Mouse (Mus musculus) bone marrow macrophage, adult 2 months (primary cell): Measurements from ENCODE around the gene Atp1a4. TPM values are rescaled to one million over a fixed set of nuclear protein-coding genes. Genes with fewer than 3 reads are reported as not detected.
A peak's percentile ranks its signal among the peaks of the same experiment; 100 is the strongest.

Experiments used
- H3K27ac ChIP-seq: 2 replicates; pipeline ENCODE4 v1.5.1; 2012; ENCODE audit warnings: low read depth, low read length; ENCODE audit not compliant: insufficient read depth
- H3K4me1 ChIP-seq: 2 replicates; pipeline ENCODE4 v1.6.1; 2012; ENCODE audit warnings: low read length; ENCODE audit not compliant: control insufficient read depth, insufficient read depth
- H3K4me3 ChIP-seq: 2 replicates; pipeline ENCODE4 v1.5.1; 2012; ENCODE audit warnings: mild to moderate bottlenecking, low read length, moderate library complexity; ENCODE audit not compliant: insufficient read depth
- CTCF ChIP-seq: IDR thresholded peaks from 2 replicates; pipeline ENCODE4 v1.5.1; 2012; ENCODE audit warnings: low read depth, mild to moderate bottlenecking, low read length, moderate library complexity
- POLR2A ChIP-seq: IDR thresholded peaks from 2 replicates; pipeline ENCODE4 v1.6.1; 2012; ENCODE audit warnings: mild to moderate bottlenecking, low read depth, low read length, borderline replicate concordance
- polyA plus RNA-seq: library from polyadenylated mRNA; stranded (reverse); fragments of >200 nt; gene quantifications from 2 replicates; pipeline ENCODE4 v1.2.4, GENCODE M21; 2012; ENCODE audit not compliant: missing spikeins, insufficient read depth, insufficient read length

The Atp1a4 gene
- polyA plus RNA-seq, 1 experiment = not detected

DNA sequence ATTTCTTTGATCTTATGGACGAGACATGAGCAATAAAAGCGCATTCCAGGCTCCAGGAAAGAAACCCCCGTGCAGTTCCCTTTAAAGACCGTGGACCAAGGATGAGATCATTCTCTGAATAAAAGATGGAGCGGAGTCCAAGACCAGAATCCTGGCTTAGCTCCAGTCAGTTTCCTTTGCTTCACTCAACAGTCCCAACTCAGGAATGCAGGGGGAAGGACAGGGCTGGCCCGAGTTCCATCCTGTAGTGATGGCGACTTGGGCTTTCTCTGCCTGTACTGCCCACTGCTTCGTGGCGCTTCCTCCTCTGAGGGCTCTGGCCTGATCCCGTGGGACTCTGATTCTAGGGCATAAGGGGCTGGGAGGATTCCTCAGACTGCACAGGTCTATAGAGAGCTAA is 37.8 kb downstream of the Atp1a4 start:
- Histone ChIP-seq H3K27ac (no peak overlapping the region), H3K4me1 (peaks cover 7% of the 10 kb centered on the region)

DNA sequence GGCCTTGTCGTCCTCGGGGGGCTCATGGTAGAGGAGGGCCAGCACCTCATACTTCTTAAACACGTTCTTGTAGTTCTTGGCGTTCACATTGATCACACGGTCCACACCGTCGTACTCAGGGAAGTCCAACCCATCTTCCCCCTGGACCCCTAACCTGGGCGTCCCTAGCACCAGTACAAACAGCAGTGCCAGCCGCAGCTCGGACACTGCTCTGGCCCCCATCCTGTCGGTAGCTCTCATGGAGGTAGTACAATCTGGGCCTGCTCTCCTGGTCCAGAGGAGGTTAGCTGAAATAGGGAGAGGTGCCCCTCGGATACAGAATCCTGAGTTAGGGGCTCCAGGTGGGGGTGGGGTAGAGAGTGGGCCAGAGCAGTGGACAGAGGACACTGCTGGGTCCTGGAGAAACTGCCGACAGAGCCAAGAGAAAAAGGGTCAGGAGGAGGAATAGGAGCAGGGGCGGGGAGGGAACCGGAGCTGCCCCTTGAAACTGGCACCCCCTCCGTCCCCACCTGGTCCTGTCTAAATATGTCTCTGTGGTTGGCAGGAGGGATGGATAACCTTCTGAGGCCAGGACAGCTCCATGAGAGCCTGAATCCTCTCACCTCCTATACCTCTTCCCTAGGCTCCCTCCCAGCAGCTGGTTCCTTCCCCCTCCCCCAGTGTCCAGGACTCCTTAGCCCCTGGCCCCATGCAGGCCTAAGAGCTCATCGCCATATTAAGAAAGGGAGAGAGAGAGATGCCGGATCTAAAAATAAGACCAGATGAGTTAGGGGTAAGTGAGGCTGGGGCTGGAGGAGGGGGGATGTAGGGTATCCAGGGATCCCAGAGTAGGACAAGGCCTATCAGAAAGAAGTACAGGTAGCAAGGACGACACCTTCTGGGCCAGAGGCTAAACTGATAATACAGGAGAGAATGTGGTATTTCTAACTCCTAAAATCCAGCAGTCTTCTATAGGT is 38.5 kb downstream of the Atp1a4 start, which contains the start of gene Casq1:
TSS of gene Casq1 (minus strand) at position 418 of the 956 bp plus-strand sequence.
- Histone ChIP-seq H3K27ac (no peak within 1 kb of the TSS), H3K4me3 (no peak within 1 kb of the TSS), H3K4me1 (peaks cover 13% of the 10 kb centered on the region)
- TF ChIP-seq CTCF = no peak
- TF ChIP-seq POLR2A = no peak

More for the DNA sequence above, 37.8 kb downstream of the Atp1a4 start:
- TF ChIP-seq POLR2A (no peak), CTCF (no peak)
- no peak overlapping the region for H3K4me3 ChIP-seq

- Histone ChIP-seq H3K4me1 (peaks cover 16% of the 10 kb centered on the region), H3K27ac (no peak overlapping the region), H3K4me3 (no peak overlapping the region)
- TF ChIP-seq CTCF = no peak
- TF ChIP-seq POLR2A = no peak
Measured at GRCm38 (mm10) chr1:172218164-172218910, 39.9 kb downstream of the Atp1a4 start.

DNA sequence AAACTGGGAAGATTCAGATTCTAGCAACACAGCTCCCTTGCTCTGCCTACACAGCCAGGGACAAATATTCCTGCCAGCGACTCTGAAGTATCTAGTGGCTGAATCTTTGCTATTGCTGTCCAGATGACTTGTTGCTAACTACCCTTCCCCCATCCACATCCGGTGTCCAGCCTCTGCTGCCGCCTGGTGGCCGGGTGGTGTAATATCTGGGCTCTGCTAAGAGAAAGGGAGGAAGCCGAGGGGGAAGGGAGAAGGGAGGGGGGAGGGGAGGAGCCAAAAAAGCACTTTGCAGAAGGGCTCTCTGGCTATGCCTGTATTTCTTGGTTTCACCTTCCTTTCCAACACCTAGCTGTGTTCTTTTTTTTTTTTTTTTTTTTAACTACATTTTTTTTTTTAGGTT is 41.1 kb downstream of the Atp1a4 start:
- Histone ChIP-seq H3K27ac (peak overlapping the region; percentile 35; the same call in 1 of the 2 replicates), H3K4me1 (peaks cover 22% of the 10 kb centered on the region), H3K4me3 (no peak overlapping the region)
- TF ChIP-seq POLR2A (no peak), CTCF (peak; percentile 94)

GRCm38 (mm10) chr1:172214748-172215147 is 43.5 kb downstream of the Atp1a4 start:
- H3K4me1 ChIP-seq = peaks cover 22% of the 10 kb centered on the region
- H3K4me3 ChIP-seq = no peak overlapping the region
- TF ChIP-seq POLR2A (no peak), CTCF (no peak)
- H3K27ac ChIP-seq = no peak overlapping the region

DNA sequence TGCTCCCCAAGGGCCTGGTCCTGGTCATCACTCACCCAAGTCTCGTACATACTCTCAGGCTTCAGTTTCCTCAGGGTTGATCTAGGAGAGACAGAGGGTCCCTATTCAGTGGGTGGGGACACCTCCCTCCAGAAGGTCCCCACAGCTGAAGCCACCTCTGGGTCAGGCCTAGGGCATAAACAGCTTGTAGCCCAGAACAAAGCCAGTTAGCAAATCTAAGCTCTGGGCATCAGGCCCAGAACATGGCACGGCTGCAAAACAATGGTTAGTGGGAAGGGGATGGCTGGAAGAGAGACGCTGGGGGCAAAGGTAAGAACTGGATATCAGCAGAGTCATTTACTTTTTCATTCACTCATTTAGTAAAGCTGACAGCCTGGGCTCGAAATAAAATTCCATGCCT is 44.4 kb downstream of the Atp1a4 start:
- TF ChIP-seq POLR2A = no peak
- TF ChIP-seq CTCF = no peak
- H3K4me1 ChIP-seq = peaks cover 22% of the 10 kb centered on the region
- no peak overlapping the region for H3K27ac ChIP-seq
- H3K4me3 ChIP-seq = no peak overlapping the region

DNA sequence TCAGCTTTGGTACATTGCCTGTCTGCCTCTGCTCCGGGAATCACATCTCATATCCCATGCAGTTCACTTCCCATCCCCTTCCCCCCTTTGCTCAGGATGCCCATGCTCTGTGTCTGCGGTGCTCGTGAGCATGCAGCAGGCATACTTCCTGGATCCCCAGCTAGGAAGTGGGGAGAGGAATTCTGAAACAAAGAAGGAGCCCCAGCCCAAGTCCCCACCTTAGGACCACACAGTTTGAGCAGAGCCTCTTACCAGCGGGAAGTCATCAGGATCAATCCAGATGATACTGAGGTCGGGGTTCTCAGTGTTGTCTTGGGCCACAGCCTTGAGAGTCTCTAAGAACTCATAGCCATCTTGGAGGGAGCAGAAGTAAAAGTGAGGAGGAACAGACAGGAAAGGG is 45.4 kb downstream of the Atp1a4 start:
- Histone ChIP-seq H3K4me3 (no peak overlapping the region), H3K27ac (no peak overlapping the region), H3K4me1 (peaks cover 22% of the 10 kb centered on the region)
- TF ChIP-seq CTCF (no peak), POLR2A (no peak)

GRCm38 (mm10) chr1:172207111-172207584 is 51.1 kb downstream of the Atp1a4 start:
- Histone ChIP-seq H3K4me3 (peak overlapping the region; percentile 39), H3K4me1 (peaks cover 33% of the 10 kb centered on the region), H3K27ac (peak overlapping the region; percentile 91)
- TF ChIP-seq POLR2A (no peak), CTCF (no peak)

DNA sequence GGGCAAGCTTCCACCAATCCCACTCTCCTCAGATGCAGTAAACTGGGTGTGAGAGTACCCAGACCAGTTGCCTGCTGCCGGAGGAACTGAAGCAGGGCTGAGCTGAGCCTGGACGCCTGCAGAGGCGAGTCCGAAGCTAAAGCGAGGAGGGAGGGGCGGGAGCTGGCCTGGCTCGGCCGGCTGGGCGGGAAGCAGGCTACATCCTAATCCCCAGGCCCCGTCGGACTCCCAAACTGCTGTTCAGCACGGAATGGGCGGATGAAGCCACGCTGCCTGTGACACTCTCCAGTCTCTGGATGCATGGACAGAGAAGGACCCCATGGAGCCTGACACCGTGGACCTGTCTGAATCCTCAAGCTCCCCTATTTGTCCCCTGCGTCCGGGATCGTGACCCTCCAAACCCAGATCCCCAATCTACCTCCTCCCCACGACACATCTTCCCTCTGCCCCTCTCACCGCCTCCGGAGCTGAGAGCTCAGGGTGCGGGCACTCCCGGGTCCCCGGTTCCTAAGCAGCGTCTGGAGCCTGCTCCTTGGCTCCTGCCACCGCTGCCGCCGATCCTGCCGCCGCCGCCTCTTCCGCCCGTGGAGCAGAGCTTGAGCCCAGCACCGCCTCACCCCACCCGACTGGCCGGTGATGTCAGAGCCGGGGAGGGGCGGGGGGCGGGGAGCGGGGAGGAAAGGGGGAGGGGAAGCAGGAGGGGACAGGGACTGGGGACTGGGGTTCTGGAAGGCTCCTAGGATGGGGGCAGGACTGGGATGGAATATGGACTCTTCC is 51.9 kb downstream of the Atp1a4 start, which contains the start of gene Pea15a:
TSS of gene Pea15a (minus strand) at position 664 of the 777 bp plus-strand sequence.
- peak within 1 kb of the TSS; percentile 71 for H3K4me3 ChIP-seq
- peaks cover 33% of the 10 kb centered on the region for H3K4me1 ChIP-seq
- H3K27ac ChIP-seq = peak within 1 kb of the TSS; percentile 91
- TF ChIP-seq POLR2A (no peak), CTCF (no peak)

GRCm38 (mm10) chr1:172205741-172206087 is 52.5 kb downstream of the Atp1a4 start:
- H3K4me3 ChIP-seq = peak overlapping the region; percentile 71
- peak overlapping the region; percentile 81 for H3K27ac ChIP-seq
- peaks cover 33% of the 10 kb centered on the region for H3K4me1 ChIP-seq
- TF ChIP-seq POLR2A (no peak), CTCF (no peak)
